Mouse (Mus musculus) gastrocnemius, postnatal 36 days (tissue): ENCODE data around the gene Gprc5d. TPM values are rescaled to one million over a fixed set of nuclear protein-coding genes. Genes with fewer than 3 reads are reported as not detected.

Source experiments
- DNase-seq, 2 experiments: peaks; one replicate each; pipeline ENCODE4 v3.0.0; 2022
- intact Hi-C: fragments of 180-260 bp; cut with DNase I; formaldehyde crosslinking; loops from one replicate; pipeline ENCODE4 v1.15.1; 2025
- long read RNA-seq, 2 experiments: library from polyadenylated mRNA; stranded (forward); transcript quantifications; one replicate each; pipeline ENCODE4 v2.0.0; 2021
- total RNA-seq, 2 experiments: library from RNA; stranded (reverse); gene quantifications; 2 replicates each; pipeline ENCODE4 v1.2.3; 2021

Gprc5d gene
- not detected for total RNA-seq
- long read RNA-seq, experiment 1, result 0 reads
- long read RNA-seq, experiment 2, result 0 reads

DNA sequence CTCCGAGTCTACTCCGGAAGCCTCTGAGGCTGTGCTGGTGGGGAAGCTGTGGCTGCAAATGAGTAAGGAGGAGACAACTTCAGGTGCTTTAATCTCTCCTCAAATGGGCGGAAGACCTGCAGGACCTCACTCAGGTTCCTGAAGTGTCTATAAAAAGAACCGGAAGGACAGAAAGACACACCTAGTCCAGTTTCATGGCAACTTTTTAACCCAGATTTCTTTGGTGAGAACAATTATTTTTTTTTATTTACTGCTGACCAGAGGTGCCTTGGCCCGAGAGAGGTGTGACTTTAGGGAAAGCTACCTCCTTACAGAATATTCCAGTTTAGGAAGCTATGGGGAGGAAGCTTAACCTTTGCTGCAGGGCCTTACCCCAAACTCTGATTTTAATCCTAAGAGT is at the start of gene Gprc5d:
Gprc5d (minus strand) TSS at position 101 of the 400 bp plus-strand sequence.
- intact Hi-C loops, result no loop called here

DNA sequence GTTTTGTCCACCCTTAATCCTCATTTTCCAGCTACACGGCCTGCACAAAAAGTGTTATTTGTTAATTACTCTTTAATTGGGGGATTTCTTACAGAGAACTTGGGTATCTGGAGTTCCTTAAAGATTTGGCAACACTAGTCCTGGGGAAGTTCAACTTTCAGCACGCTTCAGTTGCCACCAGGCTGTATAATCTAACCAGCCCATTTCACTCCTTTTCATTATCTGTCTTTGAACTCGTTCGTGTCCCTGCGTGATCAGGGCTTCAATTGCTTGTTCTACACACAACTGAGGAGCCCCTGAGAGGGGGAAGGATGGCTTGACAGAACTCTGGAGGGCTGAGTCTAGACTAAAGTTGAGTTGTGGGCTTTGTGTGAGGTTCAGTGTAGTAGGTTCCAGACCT is 48.6 kb upstream of the Gprc5d start:
- DNase-seq, result no peak
- intact Hi-C loops, result no loop called here

More for the DNA sequence above, at the start of gene Gprc5d:
- no peak for DNase-seq

DNA sequence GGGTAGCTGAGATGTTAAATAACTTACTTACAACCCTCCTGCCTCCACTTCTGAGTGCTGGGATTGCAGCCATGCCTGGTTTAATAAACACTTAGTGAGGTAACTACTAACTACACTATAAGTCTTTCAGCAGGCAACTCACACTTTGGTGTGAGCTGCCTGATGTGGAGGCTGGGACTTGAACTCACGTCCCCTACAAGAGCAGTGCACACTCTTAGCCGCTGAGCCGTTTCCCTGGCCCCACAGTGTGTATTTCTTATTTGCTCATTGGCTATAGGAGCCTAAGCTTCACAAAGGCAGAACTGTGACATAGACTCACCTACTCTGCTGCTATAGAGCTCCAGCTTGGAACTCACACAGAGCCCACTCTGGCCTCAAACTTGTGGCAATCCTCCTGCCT is 48.2 kb upstream of the Gprc5d start:
- no peak for DNase-seq
- intact Hi-C loops, result no loop called here

DNA sequence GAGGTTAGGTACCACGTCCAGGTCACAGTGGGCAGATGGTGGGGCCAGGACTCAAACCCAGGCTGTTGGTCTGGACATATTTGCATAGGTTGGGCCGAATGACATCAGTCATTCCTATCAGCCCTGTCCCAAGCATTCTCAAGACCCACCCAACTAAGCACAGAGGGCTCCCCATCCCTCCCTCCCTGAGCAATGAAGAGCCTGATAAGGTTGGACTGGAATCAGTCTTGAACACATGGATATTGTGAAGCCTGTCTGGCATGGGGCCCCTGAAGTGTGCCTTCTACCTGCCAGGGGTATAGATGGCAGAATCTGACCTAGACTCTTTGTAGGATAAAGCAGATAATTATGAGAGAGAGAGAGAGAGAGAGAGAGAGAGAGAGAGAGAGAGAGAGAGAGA is 47.6 kb upstream of the Gprc5d start:
- no peak for DNase-seq
- intact Hi-C loops, result no loop called here

DNA sequence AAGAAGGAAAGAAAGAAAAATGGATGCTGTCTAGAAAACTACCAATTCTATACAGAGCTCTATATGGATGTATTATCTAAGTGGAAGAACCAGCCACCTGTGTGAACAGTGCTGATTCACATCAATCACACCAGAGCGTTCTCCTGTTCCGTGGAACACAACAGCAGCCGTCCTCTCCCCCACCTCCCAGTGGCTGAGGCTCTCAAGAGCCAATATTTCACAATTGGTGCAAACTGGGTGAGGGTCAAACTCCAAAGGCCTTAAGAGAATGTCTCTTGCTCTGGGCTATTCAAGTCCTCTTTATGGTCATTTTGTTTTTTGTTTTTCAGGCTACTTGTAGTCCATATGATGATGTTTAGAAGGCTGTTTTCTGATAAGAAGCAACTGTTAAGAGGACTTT is 47.1 kb upstream of the Gprc5d start:
- no peak for DNase-seq
- intact Hi-C loops, result no loop called here

DNA sequence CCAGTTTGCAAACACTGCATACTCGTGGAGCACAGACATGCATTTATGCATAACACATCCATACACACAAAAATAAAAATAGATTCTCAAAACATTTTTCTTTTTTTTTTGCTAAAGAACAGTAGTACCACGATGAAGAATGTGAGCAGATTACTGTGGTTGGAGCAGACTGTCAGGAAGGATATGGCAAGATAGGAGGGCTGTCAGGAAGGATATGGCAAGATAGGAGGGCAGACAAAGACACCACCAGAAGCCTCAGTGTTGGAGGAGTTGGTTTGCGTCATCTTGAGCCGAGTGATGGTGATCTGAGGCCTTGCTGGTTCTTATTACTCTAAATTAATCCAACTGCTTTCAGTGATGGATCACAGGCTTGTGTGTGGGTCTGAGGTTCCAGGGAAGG is 44.8 kb upstream of the Gprc5d start:
- intact Hi-C loops, result no loop called here
- DNase-seq, result no peak

DNA sequence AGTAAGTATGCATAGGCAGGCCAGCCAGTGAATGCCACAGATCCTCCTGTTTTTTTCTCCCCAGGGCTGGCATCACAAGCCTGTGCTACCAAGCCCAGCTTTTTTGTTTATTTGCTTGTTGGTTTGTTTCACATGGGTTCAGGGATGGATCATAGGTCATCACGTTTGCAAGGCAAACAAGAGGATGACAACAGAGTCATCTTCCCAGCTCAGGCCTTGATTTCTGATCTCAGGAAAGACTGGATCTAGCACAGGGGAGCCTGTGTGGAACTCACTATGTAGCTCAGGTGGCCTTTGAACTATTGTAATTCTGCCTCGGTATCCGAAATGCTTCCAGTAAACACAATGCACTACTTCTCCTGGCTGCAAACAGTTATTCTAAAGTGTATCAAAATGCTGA is 44.2 kb upstream of the Gprc5d start:
- DNase-seq, result no peak
- intact Hi-C loops, result no loop called here

DNA sequence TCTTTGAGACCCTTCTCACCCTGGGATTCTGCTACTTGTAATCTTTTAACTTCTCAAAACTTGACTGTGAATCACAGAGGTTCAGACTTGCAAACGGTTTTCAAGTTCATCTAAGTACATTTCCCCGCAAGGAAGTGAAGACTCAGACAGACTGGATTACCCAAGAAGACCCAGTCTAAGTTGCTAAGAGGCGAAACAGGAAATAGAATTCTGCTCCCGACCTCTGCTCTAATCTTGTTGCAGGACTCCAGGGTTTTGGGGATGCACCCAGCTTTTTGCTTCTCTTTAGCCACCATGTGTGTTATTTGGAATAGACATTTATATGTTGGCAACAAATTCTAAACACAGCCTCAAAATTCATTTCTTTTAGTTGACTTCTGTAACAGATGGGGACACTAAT is 43.3 kb upstream of the Gprc5d start:
- intact Hi-C loops, result no loop called here
- DNase-seq, result no peak

DNA sequence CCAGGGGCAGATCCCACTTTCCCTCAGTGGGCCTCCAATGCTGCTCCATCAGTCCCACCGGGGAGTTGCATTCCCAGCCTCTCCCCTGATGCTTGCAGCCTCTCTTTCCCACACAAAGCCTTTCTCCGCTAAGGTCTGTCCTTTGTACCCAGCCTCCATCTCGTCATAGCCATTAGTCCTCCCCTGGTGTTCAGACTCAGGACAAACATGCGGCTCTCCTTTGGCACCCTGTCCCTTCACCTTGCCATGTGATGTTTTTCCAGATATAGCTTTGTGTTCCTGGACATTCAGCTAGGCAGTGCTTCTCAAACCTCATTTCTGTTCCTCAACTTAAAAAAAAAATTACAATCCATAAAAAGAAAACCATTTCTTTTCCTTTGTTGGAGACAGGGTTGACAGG is 40.4 kb upstream of the Gprc5d start:
- intact Hi-C loops, result no loop called here
- no peak for DNase-seq

DNA sequence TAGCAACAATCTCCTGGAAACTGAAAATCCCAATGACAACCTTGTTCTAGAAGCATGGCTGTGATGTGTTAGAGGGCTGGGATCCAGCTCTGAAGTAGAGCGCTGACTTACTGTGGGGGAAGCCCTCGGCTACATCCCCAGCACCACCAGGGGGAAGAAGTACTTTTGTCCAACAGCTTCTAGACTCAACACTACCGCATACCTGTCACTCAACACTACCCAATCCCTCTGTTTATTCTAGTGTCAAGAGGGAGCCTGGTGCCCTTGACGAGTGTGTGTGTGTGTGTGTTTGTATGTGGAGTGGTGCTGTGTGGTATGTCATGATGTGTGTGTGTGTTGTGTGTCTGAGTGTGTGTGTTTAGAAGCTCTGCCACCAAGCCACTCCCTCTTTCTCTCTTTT is 39.4 kb upstream of the Gprc5d start:
- DNase-seq, result no peak
- intact Hi-C loops, result no loop called here

DNA sequence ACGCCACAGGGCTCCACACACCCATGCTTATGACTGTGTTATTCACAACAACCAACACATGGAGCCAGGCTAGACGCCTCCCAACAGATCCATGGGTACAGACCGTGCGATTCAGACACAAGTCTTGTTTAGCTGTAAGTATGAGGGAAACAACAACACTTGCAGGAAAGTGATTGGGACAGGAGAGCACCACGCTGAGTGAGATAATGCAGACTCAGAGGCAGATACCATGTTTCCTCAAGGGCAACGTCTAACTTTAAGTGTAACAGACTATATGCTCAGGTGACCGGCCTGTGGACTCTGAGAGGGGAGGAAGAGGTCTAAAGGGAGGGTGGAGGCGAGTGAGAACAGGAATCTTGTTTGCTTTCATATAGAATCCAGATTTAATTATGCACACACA is 38.5 kb upstream of the Gprc5d start:
- no peak for DNase-seq
- intact Hi-C loops, result no loop called here

DNA sequence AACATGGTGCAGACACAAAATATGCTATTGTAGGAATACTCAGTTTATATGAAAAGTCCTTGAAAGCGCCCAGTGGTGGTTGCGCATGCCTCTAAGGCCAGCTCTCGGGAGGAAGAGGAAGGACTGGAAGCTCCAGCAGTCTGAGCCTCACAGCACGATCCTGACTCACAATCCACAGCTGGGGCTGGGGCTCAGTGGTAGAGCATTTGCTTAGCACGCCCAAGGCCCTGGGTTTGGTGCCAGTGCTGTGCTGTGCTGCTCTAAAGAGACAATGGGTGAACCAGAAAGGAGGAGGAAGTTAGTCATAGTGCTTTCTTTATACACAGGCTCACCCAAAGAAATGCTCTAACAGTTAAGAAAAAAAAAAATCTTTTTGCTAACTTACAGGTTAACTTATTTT is 35.6 kb upstream of the Gprc5d start:
- intact Hi-C loops, result no loop called here
- no peak for DNase-seq

DNA sequence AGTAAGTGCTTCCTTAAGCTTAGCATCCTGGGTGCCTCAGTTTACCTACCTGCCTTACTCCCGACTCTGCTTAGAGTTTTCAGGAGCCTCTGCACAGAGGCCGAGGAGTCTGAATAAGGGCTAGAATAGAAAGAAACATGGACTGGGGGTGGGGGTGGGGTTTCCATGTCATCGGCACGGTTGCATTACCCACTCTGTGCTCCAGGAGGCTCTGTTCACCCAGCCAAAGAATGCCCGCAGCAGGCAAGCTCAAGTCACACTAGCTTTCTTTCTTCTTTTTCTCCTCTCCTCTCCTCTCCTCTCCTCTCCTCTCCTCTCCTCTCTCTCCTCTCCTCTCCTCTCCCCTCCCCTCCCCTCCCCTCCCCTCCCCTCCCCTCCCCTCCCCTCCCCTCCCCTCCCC is 32.2 kb upstream of the Gprc5d start:
- intact Hi-C loops, result no loop called here
- DNase-seq, result no peak

DNA sequence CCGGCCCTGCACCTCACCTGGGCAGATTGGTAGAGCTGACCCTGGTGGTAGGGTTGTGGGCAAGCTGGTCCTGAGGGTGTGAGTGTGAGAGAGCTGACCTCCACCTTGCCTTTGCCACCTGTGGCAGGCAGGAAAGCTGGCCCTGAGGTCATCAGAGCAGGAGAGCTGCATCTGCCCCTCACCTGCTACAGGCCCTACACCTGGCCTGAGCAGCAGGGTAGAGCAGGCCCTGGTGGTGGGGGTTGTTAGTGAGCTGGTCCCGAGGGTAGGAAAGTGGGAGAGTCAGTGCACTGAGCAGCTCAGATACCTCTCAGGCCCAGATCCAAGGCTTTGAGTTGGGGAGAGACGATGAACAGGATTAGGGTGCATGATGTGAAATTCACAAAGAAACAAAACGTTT is 31.6 kb upstream of the Gprc5d start:
- DNase-seq, result no peak
- intact Hi-C loops, result loop anchor here (5.0 kb wide), 2 partner anchors 228 to 248 kb away; no protein-coding TSS in a partner anchor

DNA sequence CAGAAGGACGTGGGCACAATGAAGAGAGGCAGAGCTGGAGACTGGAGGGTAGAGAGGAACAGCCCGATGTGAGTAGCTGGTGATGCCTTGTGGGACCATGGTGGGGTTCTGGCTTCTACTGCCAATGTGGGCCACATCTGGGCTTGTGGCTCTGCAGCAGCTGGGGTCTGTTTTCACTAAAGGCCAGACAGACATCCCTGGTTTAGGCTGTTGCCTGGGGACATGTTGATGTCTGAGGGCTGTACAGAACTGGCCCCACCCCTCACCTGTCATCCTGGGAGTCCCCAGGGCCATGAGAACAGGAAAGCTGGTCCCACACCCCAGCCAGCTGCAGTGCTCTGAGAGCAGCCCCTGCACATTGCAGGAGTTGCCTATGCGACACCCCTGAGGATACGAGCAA is 31.1 kb upstream of the Gprc5d start:
- intact Hi-C loops, result loop anchor here (5.0 kb wide), 2 partner anchors 228 to 248 kb away; no protein-coding TSS in a partner anchor
- no peak for DNase-seq

DNA sequence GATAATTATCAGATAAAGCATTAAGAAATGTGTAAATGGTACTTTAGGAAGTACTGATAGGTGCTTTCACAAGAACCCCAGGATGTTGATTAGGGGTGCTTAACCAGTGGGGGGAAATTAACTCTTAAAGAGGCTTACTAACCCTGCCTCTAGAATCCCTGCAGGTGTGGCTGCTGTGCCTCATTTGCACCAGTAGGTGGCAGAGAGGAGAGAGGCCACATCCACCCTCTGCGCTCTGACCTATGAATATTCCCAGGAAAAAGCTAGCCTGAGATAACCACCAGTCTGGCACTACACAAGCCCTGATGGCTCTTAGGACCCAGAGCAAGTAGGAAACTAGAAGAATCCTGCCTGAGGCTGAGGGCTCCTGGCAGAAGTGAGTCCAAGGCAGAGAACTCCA is 30.4 kb upstream of the Gprc5d start:
- intact Hi-C loops, result loop anchor here (5.0 kb wide), 2 partner anchors 229 to 249 kb away; no protein-coding TSS in a partner anchor

DNA sequence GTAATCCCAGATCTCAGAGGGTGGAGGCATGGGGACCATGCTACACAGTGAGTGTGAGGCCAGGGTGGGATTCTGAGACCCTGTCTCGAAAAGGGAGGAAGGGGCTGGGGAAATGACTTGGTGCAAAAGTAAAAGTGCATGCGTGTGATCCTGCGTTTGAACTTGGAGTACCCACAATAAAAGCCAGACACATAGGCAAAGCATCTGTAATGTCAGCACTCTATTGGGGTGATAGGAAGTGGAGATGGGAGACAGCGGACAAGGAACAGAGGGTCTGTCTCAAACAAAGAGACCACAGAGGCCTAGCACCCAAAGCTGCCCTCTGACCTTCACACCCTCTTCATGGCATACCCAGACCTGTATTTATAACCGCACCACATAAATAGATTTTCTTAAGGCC is 27.9 kb upstream of the Gprc5d start:
- intact Hi-C loops, result loop anchor here (2.0 to 5.0 kb wide), 3 partner anchors 119 to 251 kb away; no protein-coding TSS in a partner anchor
- no peak for DNase-seq

More for the DNA sequence above, 30.4 kb upstream of the Gprc5d start:
- no peak for DNase-seq

DNA sequence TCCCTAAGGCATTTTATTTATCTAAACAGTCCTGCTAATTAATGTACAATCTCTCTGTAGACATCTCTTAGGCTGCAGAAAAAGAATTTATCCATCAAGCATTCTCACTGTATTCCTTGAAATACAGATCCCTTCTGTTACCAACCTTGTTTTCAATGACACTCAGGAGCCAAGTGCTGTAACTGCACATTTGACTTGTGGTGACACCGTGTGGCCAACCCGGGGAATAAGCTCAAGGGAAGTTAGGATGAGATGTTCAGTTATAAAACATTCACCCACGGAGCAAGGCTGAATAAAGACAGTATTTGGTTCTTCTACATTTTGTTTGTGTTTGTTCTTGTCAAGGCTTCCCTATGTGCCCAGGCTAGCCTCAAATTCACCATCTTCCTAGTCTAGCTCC is 26.4 kb upstream of the Gprc5d start:
- intact Hi-C loops, result loop anchor here (2.0 kb wide), 1 partner anchor 118 kb away; no protein-coding TSS in a partner anchor
- no peak for DNase-seq

DNA sequence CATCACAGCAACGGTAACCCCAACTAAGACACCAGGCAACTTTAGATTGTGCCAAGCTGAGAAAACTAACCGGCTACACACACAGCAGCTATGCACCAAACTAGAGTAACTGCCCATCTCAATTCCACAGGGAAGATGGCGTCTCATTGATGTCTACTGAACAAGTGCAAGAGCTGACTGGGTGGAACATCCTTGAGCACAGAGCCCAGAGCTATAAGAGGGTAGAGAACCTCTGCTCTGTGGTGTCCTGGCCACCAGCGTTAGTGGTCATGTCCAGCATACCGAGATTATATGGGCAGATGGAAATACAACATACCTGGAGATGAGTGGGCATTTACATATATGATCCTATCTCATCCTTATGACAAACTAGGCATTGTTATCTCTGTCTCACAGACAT is 25.1 kb upstream of the Gprc5d start:
- intact Hi-C loops, result loop anchor here (1.0 kb wide), 1 partner anchor 57 kb away; no protein-coding TSS in a partner anchor

DNA sequence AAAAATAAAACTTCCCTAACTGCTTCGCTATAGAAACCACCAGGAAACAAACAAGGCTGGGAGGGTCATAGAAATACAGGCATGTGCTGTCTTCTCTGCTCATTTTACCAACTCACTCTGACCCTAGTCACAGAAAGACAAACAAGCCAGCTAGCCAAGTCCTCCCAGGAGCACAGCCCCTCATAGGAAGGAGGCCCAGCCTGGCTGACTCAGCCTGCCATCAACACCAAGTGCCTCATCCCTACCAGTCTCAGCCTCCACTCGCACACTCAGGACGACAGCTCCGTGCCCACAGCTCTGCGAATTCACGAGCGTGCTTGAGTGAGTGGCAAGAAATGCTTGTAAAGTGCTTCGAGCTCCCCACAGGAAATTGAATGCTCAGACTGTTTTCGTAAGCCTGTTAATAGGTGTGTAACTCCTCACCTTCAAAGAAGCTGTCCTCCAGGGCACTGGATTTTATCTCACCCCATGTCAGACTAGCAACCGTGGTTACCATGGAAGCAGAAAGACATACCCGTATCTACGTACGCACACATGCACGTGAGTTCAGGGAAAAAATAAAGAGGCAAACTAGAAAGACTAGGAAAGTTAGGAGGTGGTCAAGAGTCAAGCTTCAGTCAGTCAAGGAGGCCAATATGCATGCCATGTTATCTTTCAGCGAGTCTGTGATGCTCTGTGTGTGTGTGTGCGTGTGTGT is 23.5 kb upstream of the Gprc5d start:
- intact Hi-C loops, result no loop called here
- no peak for DNase-seq

More for the DNA sequence above, 25.1 kb upstream of the Gprc5d start:
- no peak for DNase-seq

DNA sequence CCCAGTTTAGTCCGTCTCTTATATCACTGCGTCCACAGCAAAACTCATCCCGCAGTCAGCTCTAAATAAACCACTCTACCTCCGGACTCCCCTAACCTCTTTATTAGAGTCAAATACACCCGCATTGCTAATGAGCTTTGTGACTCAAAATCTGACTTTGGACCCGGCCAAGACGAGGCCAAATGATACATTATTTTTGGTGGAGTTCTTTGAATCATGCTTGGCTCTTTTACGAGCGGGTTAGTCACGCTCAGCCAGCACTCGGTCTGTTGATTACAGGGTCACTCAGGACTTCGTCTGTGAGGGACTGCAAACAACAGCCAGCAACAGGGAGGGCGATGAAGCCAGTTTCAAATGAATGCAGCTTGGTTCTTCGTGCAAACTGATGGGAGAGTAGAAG is 20.7 kb upstream of the Gprc5d start:
- intact Hi-C loops, result no loop called here
- no peak for DNase-seq

DNA sequence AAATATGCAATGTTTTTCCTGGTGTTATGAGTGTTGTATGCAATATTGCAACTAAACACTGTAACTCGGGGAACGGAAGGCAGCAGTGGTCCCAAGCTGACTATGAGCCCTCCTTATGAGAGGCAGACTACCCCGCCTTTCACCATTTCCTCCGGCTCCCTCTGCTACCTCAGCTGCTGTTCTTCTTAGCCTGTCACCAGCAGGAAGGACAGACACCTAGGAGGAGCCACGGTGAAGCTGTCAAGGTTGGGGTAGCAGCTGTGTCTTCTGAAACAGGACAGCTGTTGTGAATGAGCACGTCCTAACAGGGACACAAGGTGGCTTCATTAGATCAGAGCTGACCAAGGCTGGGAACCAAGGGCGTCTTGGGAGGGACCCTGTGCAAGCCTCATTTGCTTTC is 20.1 kb upstream of the Gprc5d start:
- intact Hi-C loops, result no loop called here
- DNase-seq, result no peak
